Mouse (Mus musculus) kidney, embryonic 14.5 days (tissue): ENCODE measurements at regions not wholly inside any gene's neighbourhood (a gene's known extent, or its start where the extent isn't known, plus 50 kb on each side); places are given as distances from the start of the nearest gene placed in this dataset.

Source experiments
- ATAC-seq: fragments of 200-750 bp; cut with Nextera tagmentation; 2 replicates; pipeline ENCODE4 v1.8.0; 2017; ENCODE audit warnings: moderate number of reproducible peaks, mild to moderate bottlenecking, moderate TSS enrichment, moderate library complexity; ENCODE audit not compliant: low FRiP score, low TSS enrichment
- H3K27ac ChIP-seq: fragments of 300-500 bp; sonication (generic); 2 replicates; pipeline ENCODE4 v1.5.1; 2014; ENCODE audit warnings: low read depth, mild to moderate bottlenecking, low read length, moderate library complexity, mixed read lengths
- H3K27me3 ChIP-seq: fragments of 300-500 bp; sonication (generic); 2 replicates; pipeline ENCODE4 v1.6.1; 2014; ENCODE audit warnings: mild to moderate bottlenecking, low read length; ENCODE audit not compliant: control insufficient read depth, insufficient read depth
- H3K36me3 ChIP-seq: fragments of 300-500 bp; sonication (generic); 2 replicates; pipeline ENCODE4 v1.6.1; 2014; ENCODE audit warnings: low read length, mixed read lengths; ENCODE audit not compliant: control insufficient read depth, insufficient read depth
- H3K4me1 ChIP-seq: fragments of 300-500 bp; sonication (generic); 2 replicates; pipeline ENCODE4 v1.6.1; 2014; ENCODE audit warnings: low read length, mixed read lengths; ENCODE audit not compliant: control insufficient read depth, insufficient read depth
- H3K4me2 ChIP-seq: fragments of 300-500 bp; sonication (generic); replicated peaks from 2 replicates; pipeline ENCODE4 v1.6.1; 2014; ENCODE audit warnings: low read depth, mild to moderate bottlenecking, low read length
- H3K4me3 ChIP-seq: fragments of 300-500 bp; sonication (generic); 2 replicates; pipeline ENCODE4 v1.5.1; 2014; ENCODE audit warnings: mild to moderate bottlenecking, low read length
- H3K9ac ChIP-seq: fragments of 300-500 bp; sonication (generic); 2 replicates; pipeline ENCODE4 v1.6.1; 2014; ENCODE audit warnings: low read depth, mild to moderate bottlenecking, low read length, moderate library complexity
- H3K9me3 ChIP-seq: fragments of 300-500 bp; sonication (generic); 2 replicates; pipeline ENCODE4 v1.6.1; 2016; ENCODE audit warnings: low read length; ENCODE audit not compliant: control insufficient read depth
- WGBS: fragments of 180-500 bp; shearing (Covaris S2); extraction: QIAGEN DNeasy Blood & Tissue Kit; methylation state at CpG from one replicate; pipeline ENCODE4 v1.1.7; 2014; 5-methylcytosine and 5-hydroxymethylcytosine counted together

- no peaks in the 10 kb centered on the region for H3K9me3 ChIP-seq
- no peak overlapping the region for H3K27ac ChIP-seq
- H3K4me2 ChIP-seq: no peak overlapping the region
- H3K9ac ChIP-seq: no peak overlapping the region
- no peak overlapping the region for H3K4me3 ChIP-seq
- H3K36me3 ChIP-seq: no peaks in the 10 kb centered on the region
- H3K27me3 ChIP-seq: no peaks in the 10 kb centered on the region
- no peak for ATAC-seq
- no peaks in the 10 kb centered on the region for H3K4me1 ChIP-seq
- 80% methylated on average over 9 of the region's 9 CpGs for WGBS
Observed at GRCm38 (mm10) chr3:128613657-128614056, 586.0 kb upstream of the Pitx2 start.

- no peak overlapping the region for H3K4me3 ChIP-seq
- no peaks in the 10 kb centered on the region for H3K9me3 ChIP-seq
- H3K9ac ChIP-seq: no peak overlapping the region
- no peak for ATAC-seq
- no peak overlapping the region for H3K27ac ChIP-seq
- no peak overlapping the region for H3K4me2 ChIP-seq
- no peaks in the 10 kb centered on the region for H3K36me3 ChIP-seq
- WGBS: 84% methylated on average over 6 of the region's 6 CpGs
- H3K27me3 ChIP-seq: no peaks in the 10 kb centered on the region
- no peaks in the 10 kb centered on the region for H3K4me1 ChIP-seq
Observed at GRCm38 (mm10) chr3:128610731-128611130, 588.9 kb upstream of the Pitx2 start.

GRCm38 (mm10) chr3:128608694-128609093 is 591.0 kb upstream of the Pitx2 start:
- H3K4me3 ChIP-seq: no peak overlapping the region
- no peaks in the 10 kb centered on the region for H3K36me3 ChIP-seq
- 79% methylated on average over 3 of the region's 3 CpGs for WGBS
- H3K9me3 ChIP-seq: no peaks in the 10 kb centered on the region
- H3K27me3 ChIP-seq: no peaks in the 10 kb centered on the region
- no peak overlapping the region for H3K4me2 ChIP-seq
- no peaks in the 10 kb centered on the region for H3K4me1 ChIP-seq
- ATAC-seq: no peak
- H3K9ac ChIP-seq: no peak overlapping the region
- H3K27ac ChIP-seq: no peak overlapping the region

- Histone ChIP-seq H3K9ac (no peak overlapping the region), H3K27me3 (no peaks in the 10 kb centered on the region), H3K4me1 (no peaks in the 10 kb centered on the region), H3K4me3 (no peak overlapping the region), H3K9me3 (no peaks in the 10 kb centered on the region), H3K27ac (no peak overlapping the region), H3K4me2 (no peak overlapping the region), H3K36me3 (no peaks in the 10 kb centered on the region)
- no peak for ATAC-seq
- WGBS: 81% methylated on average over 2 of the region's 2 CpGs
Observed at GRCm38 (mm10) chr3:128575339-128576129, 624.1 kb upstream of the Pitx2 start.

GRCm38 (mm10) chr3:128570551-128570950 is 629.1 kb upstream of the Pitx2 start:
- H3K9me3 ChIP-seq: no peaks in the 10 kb centered on the region
- H3K4me1 ChIP-seq: no peaks in the 10 kb centered on the region
- H3K27ac ChIP-seq: no peak overlapping the region
- no peaks in the 10 kb centered on the region for H3K27me3 ChIP-seq
- WGBS: 81% methylated on average over 3 of the region's 3 CpGs
- no peak overlapping the region for H3K4me3 ChIP-seq
- no peak for ATAC-seq
- H3K4me2 ChIP-seq: no peak overlapping the region
- H3K9ac ChIP-seq: no peak overlapping the region
- H3K36me3 ChIP-seq: no peaks in the 10 kb centered on the region

- H3K27ac ChIP-seq: no peak overlapping the region
- ATAC-seq: no peak
Observed at GRCm38 (mm10) chr3:128565386-128565785, 634.3 kb upstream of the Pitx2 start.

GRCm38 (mm10) chr3:128546416-128547327 is 650.5 kb upstream of the Fam241a start:
- H3K4me3 ChIP-seq: no peak overlapping the region
- H3K36me3 ChIP-seq: no peaks in the 10 kb centered on the region
- H3K4me2 ChIP-seq: no peak overlapping the region
- H3K9ac ChIP-seq: no peak overlapping the region
- H3K27ac ChIP-seq: no peak overlapping the region
- WGBS: 79% methylated on average over 9 of the region's 9 CpGs
- H3K27me3 ChIP-seq: no peaks in the 10 kb centered on the region
- H3K9me3 ChIP-seq: no peaks in the 10 kb centered on the region
- H3K4me1 ChIP-seq: no peaks in the 10 kb centered on the region
- no peak for ATAC-seq

More at GRCm38 (mm10) chr3:128565386-128565785, 634.3 kb upstream of the Pitx2 start:
- Histone ChIP-seq H3K9me3 (no peaks in the 10 kb centered on the region), H3K4me1 (no peaks in the 10 kb centered on the region), H3K4me2 (no peak overlapping the region), H3K9ac (no peak overlapping the region), H3K27me3 (no peaks in the 10 kb centered on the region), H3K4me3 (no peak overlapping the region), H3K36me3 (no peaks in the 10 kb centered on the region)
- WGBS: 67% methylated on average over 8 of the region's 8 CpGs

- H3K36me3 ChIP-seq: no peaks in the 10 kb centered on the region
- WGBS: 94% methylated on average over 4 of the region's 4 CpGs
- H3K9me3 ChIP-seq: no peaks in the 10 kb centered on the region
- no peak overlapping the region for H3K27ac ChIP-seq
- no peaks in the 10 kb centered on the region for H3K4me1 ChIP-seq
- H3K4me3 ChIP-seq: no peak overlapping the region
- H3K9ac ChIP-seq: no peak overlapping the region
- no peak overlapping the region for H3K4me2 ChIP-seq
- no peak for ATAC-seq
- no peaks in the 10 kb centered on the region for H3K27me3 ChIP-seq
Observed at GRCm38 (mm10) chr3:128525427-128525826, 629.3 kb upstream of the Fam241a start.

- Histone ChIP-seq H3K27me3 (no peaks in the 10 kb centered on the region), H3K27ac (no peak overlapping the region), H3K9ac (no peak overlapping the region), H3K9me3 (no peaks in the 10 kb centered on the region), H3K4me3 (no peak overlapping the region), H3K4me1 (0 out of 2 replicates have a peak, but pooled peaks cover 2% of the 10 kb centered on the region), H3K36me3 (no peaks in the 10 kb centered on the region), H3K4me2 (no peak overlapping the region)
- WGBS: 57% methylated on average over 7 of the region's 7 CpGs
- peak; percentile 55; the same call in 1 of the 2 replicates for ATAC-seq
Observed at GRCm38 (mm10) chr3:128520671-128521103, 624.6 kb upstream of the Fam241a start.
